Mouse (Mus musculus): ENCODE measurements at regions not wholly inside any gene's neighbourhood (a gene's known extent, or its start where the extent isn't known, plus 50 kb on each side); places are given as distances from the start of the nearest gene placed in this dataset.

DNA sequence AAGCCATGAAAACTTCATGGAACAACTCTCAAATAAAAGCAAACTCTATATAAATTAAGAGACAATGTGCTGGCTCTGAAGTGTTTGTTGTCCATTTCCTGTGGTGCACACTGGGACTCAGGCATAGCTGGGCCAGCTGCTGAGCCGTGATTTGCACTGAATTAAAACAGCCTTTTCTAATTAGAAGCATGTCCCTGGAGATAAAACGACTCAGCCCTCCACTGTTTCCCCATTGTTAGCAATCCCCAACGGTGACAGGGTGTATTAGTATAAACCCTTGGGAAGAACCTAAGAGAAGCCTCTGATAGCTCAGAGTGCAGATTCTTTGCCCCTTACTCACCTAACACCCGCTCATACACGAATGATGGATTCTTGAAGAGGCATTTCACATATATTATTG lies 182.9 kb upstream of the Gm12728 start:
- H3K27ac ChIP-seq (replicated peaks) = no peak overlapping the region
- no peak for DNase-seq (ENCODE audit: low spot score)

GRCm38 (mm10) chr4:105610917-105611316 lies 178.8 kb upstream of the Gm12728 start:
- no peaks in the 10 kb centered on the region for H3K9me3 ChIP-seq
- H3K36me3 ChIP-seq (replicated peaks) = no peaks in the 10 kb centered on the region
- no peaks in the 10 kb centered on the region for H3K27me3 ChIP-seq (replicated peaks; ENCODE audit: low read depth, poor library complexity, severe bottlenecking)
- WGBS = 79% methylated on average over 6 of the region's 6 CpGs
- DNase-seq (ENCODE audit: low spot score) = no peak
- no peak overlapping the region for H3K27ac ChIP-seq (replicated peaks)
- H3K4me3 ChIP-seq = no peak overlapping the region
- H3K4me1 ChIP-seq = peaks cover 6% of the 10 kb centered on the region

More for the DNA sequence above, 182.9 kb upstream of the Gm12728 start:
- no peak overlapping the region for H3K4me3 ChIP-seq
- no peaks in the 10 kb centered on the region for H3K9me3 ChIP-seq
- 24% methylated on average over 5 of the region's 5 CpGs for WGBS
- no peaks in the 10 kb centered on the region for H3K27me3 ChIP-seq (replicated peaks; ENCODE audit: low read depth, poor library complexity, severe bottlenecking)
- H3K36me3 ChIP-seq (replicated peaks) = no peaks in the 10 kb centered on the region
- peaks cover 10% of the 10 kb centered on the region for H3K4me1 ChIP-seq

DNA sequence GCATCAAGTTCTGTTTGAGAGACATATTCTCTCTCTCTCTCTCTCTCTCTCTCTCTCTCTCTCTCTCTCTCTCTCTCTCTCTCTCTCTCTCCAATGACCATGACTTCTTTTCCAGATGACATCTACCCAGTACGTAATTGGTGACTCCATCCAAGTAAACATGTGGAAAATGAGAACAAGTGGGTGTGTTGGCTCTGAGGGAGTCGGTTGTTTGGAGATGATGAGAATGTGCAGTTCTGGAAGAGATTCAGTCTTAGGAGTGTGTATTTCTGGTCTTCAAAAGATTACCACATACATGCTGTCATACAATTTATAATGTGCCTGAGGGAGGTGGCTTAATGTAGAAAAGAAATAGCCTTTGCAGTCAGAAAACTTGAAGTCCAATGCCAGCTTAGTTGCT lies 175.3 kb upstream of the Gm12728 start:
- Histone ChIP-seq H3K36me3 (replicated peaks) (no peaks in the 10 kb centered on the region), H3K9me3 (no peaks in the 10 kb centered on the region), H3K4me3 (no peak overlapping the region), H3K4me1 (no peaks in the 10 kb centered on the region), H3K27me3 (replicated peaks; ENCODE audit: low read depth, poor library complexity, severe bottlenecking) (no peaks in the 10 kb centered on the region), H3K27ac (replicated peaks) (no peak overlapping the region)
- DNase-seq (ENCODE audit: low spot score) = no peak
- 80% methylated on average over 2 of the region's 2 CpGs for WGBS

GRCm38 (mm10) chr4:105626371-105627320 lies 163.0 kb upstream of the Gm12728 start:
- 90% methylated on average over 14 of the region's 14 CpGs for WGBS
- Histone ChIP-seq H3K36me3 (replicated peaks) (no peaks in the 10 kb centered on the region), H3K4me3 (no peak overlapping the region), H3K4me1 (peaks cover 11% of the 10 kb centered on the region; the same call in 1 of the 2 replicates), H3K9me3 (no peaks in the 10 kb centered on the region), H3K27ac (replicated peaks) (no peak overlapping the region), H3K27me3 (replicated peaks; ENCODE audit: low read depth, poor library complexity, severe bottlenecking) (no peaks in the 10 kb centered on the region)
- DNase-seq (ENCODE audit: low spot score) = no peak

GRCm38 (mm10) chr4:105629581-105629980 lies 160.1 kb upstream of the Gm12728 start:
- DNase-seq (ENCODE audit: low spot score) = no peak
- Histone ChIP-seq H3K27me3 (replicated peaks; ENCODE audit: low read depth, poor library complexity, severe bottlenecking) (no peaks in the 10 kb centered on the region), H3K9me3 (no peaks in the 10 kb centered on the region), H3K4me1 (peaks cover 11% of the 10 kb centered on the region; the same call in 1 of the 2 replicates), H3K4me3 (no peak overlapping the region), H3K27ac (replicated peaks) (no peak overlapping the region), H3K36me3 (replicated peaks) (no peaks in the 10 kb centered on the region)
- 93% methylated on average over 4 of the region's 4 CpGs for WGBS

GRCm38 (mm10) chr4:105630595-105631369 lies 158.9 kb upstream of the Gm12728 start:
- no peak overlapping the region for H3K4me3 ChIP-seq
- no peaks in the 10 kb centered on the region for H3K36me3 ChIP-seq (replicated peaks)
- H3K9me3 ChIP-seq = no peaks in the 10 kb centered on the region
- WGBS = 70% methylated on average over 11 of the region's 11 CpGs
- H3K4me1 ChIP-seq = peaks cover 11% of the 10 kb centered on the region; the same call in 1 of the 2 replicates
- H3K27ac ChIP-seq (replicated peaks) = no peak overlapping the region
- no peaks in the 10 kb centered on the region for H3K27me3 ChIP-seq (replicated peaks; ENCODE audit: low read depth, poor library complexity, severe bottlenecking)
- no peak for DNase-seq (ENCODE audit: low spot score)

GRCm38 (mm10) chr4:105632581-105633358 lies 156.9 kb upstream of the Gm12728 start:
- H3K27me3 ChIP-seq (replicated peaks; ENCODE audit: low read depth, poor library complexity, severe bottlenecking) = no peaks in the 10 kb centered on the region
- WGBS = 85% methylated on average over 7 of the region's 7 CpGs
- H3K27ac ChIP-seq (replicated peaks) = no peak overlapping the region

GRCm38 (mm10) chr4:105633789-105634188 lies 155.9 kb upstream of the Gm12728 start:
- 93% methylated on average over 3 of the region's 3 CpGs for WGBS
- no peaks in the 10 kb centered on the region for H3K27me3 ChIP-seq (replicated peaks; ENCODE audit: low read depth, poor library complexity, severe bottlenecking)
- no peaks in the 10 kb centered on the region for H3K36me3 ChIP-seq (replicated peaks)
- DNase-seq (ENCODE audit: low spot score) = no peak
- no peak overlapping the region for H3K4me3 ChIP-seq
- no peaks in the 10 kb centered on the region for H3K9me3 ChIP-seq
- peaks cover 11% of the 10 kb centered on the region; the same call in 1 of the 2 replicates for H3K4me1 ChIP-seq
- no peak overlapping the region for H3K27ac ChIP-seq (replicated peaks)

More at GRCm38 (mm10) chr4:105632581-105633358, 156.9 kb upstream of the Gm12728 start:
- H3K4me1 ChIP-seq = peaks cover 11% of the 10 kb centered on the region; the same call in 1 of the 2 replicates
- H3K4me3 ChIP-seq = no peak overlapping the region
- no peaks in the 10 kb centered on the region for H3K9me3 ChIP-seq
- DNase-seq (ENCODE audit: low spot score) = no peak
- H3K36me3 ChIP-seq (replicated peaks) = no peaks in the 10 kb centered on the region

DNA sequence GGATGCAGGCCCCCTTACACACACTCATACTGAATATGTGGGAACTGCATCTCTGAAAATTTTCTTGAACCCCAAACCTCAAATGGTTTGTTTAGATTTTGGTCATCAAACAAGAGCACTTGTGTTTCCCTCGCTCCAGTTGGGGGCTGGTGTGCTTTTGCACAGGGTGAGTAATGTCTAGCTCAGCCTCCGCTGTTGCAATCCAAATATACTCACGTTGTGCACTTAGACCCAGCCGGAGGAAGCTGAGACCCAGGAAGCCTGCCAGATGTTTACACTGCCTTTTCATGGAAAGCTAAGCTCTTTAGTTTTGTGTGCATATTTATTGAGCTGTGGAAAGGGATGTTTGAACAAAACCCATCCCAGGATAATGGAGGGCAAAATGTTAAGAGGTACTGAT lies 148.9 kb upstream of the Gm12728 start:
- 61% methylated on average over 4 of the region's 4 CpGs for WGBS
- H3K27ac ChIP-seq (replicated peaks) = no peak overlapping the region
- DNase-seq (ENCODE audit: low spot score) = no peak

DNA sequence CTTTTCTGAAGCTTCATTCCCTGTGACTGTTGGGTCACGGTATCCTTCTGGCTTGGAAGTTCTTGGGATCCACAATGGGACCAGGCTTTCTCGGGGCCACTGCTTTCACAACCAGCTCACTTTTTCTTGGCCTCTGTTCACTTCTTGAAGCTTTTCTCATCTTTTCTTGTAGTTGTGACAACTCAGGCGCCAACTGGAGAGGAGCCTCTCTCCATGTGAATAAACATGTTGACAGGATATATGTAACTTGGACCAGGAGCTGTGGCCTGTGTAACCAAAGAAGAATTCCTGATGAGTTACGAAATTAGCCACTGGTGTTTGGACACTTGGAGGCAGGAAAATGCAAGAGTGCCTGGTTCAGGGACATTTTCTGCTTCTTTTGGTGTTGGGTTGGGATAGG lies 148.1 kb upstream of the Gm12728 start:
- H3K36me3 ChIP-seq (replicated peaks) = no peaks in the 10 kb centered on the region
- no peak for DNase-seq (ENCODE audit: low spot score)
- H3K4me1 ChIP-seq = peaks cover 7% of the 10 kb centered on the region
- 91% methylated on average over 4 of the region's 4 CpGs for WGBS
- H3K27ac ChIP-seq (replicated peaks) = no peak overlapping the region
- no peaks in the 10 kb centered on the region for H3K9me3 ChIP-seq
- H3K4me3 ChIP-seq = no peak overlapping the region
- H3K27me3 ChIP-seq (replicated peaks; ENCODE audit: low read depth, poor library complexity, severe bottlenecking) = no peaks in the 10 kb centered on the region

More for the DNA sequence above, 148.9 kb upstream of the Gm12728 start:
- H3K4me1 ChIP-seq = peaks cover 7% of the 10 kb centered on the region
- H3K27me3 ChIP-seq (replicated peaks; ENCODE audit: low read depth, poor library complexity, severe bottlenecking) = no peaks in the 10 kb centered on the region
- H3K4me3 ChIP-seq = no peak overlapping the region
- H3K36me3 ChIP-seq (replicated peaks) = no peaks in the 10 kb centered on the region
- no peaks in the 10 kb centered on the region for H3K9me3 ChIP-seq

DNA sequence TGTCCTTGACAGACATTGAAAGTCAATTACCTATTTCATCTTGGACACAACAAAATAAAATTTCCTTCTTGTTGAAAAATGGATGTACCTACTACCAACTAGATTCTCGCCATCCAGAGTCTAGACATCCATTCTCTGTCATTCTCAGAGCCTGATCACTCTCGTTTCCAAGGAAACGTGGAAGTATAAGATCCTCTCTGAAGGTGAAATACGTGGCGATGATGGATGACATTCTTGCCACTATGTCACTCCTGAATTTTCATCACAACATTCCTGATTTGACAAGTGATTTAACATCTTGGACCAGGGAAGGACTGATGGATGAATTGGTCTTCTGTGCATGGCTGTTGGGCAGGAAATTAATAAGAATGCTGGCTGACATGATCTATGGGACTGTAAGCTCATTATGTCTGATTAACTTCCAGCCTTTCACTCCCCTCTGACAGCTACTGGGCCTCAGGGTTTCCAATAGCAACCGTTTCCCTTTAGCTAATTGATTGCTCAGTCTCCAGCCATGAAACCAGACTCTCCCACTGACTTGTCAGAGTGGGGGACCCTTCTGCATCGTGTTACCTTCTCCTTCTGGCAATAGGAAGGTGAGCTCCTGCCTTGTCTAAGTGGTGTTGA lies 140.7 kb upstream of the Gm12728 start:
- Histone ChIP-seq H3K27ac (replicated peaks) (no peak overlapping the region), H3K4me1 (peaks cover 18% of the 10 kb centered on the region), H3K27me3 (replicated peaks; ENCODE audit: low read depth, poor library complexity, severe bottlenecking) (no peaks in the 10 kb centered on the region), H3K9me3 (no peaks in the 10 kb centered on the region), H3K36me3 (replicated peaks) (no peaks in the 10 kb centered on the region), H3K4me3 (no peak overlapping the region)
- DNase-seq (ENCODE audit: low spot score) = peak; percentile 67
- 47% methylated on average over 7 of the region's 7 CpGs for WGBS

DNA sequence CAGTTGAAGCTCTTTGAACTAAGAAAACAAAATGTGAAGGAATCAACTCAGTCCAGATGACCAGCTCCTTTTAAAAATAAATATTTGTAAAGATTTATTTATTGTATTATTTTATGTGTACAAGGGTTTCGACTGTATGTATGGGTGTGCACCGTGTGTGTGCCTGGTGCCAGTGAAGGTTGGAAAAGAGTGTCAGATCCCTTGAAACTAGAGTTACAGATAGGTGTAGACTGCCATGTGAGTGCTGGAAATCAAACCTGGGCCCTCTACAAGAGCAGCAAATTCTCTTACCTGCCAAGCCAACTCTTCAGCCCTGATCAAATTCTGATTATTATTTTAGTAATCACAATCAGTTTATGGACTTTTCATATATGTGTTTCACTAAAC lies 140.2 kb upstream of the Gm12728 start:
- H3K27ac ChIP-seq (replicated peaks) = no peak overlapping the region
- H3K4me3 ChIP-seq = no peak overlapping the region
- 70% methylated on average over 2 of the region's 2 CpGs for WGBS
- peaks cover 18% of the 10 kb centered on the region for H3K4me1 ChIP-seq
- H3K9me3 ChIP-seq = no peaks in the 10 kb centered on the region
- DNase-seq (ENCODE audit: low spot score) = no peak
- no peaks in the 10 kb centered on the region for H3K27me3 ChIP-seq (replicated peaks; ENCODE audit: low read depth, poor library complexity, severe bottlenecking)
- no peaks in the 10 kb centered on the region for H3K36me3 ChIP-seq (replicated peaks)

All from embryonic facial prominence, embryonic 10.5 days (tissue).